Mouse (Mus musculus) liver, postnatal 0 days (tissue): Measurements from ENCODE around the gene Tbccd1. TPM values are rescaled to one million over a fixed set of nuclear protein-coding genes. Genes with fewer than 3 reads are reported as not detected.

Source experiments
- ATAC-seq: fragments of 200-750 bp; cut with Nextera tagmentation; 2 replicates; pipeline ENCODE4 v1.8.0; 2017; ENCODE audit warnings: mild to moderate bottlenecking, moderate library complexity
- DNase-seq: peaks from one replicate; pipeline ENCODE4 v3.0.0-alpha.2; 2016
- H3K27ac ChIP-seq: fragments of 300-500 bp; sonication (generic); 2 replicates; pipeline ENCODE4 v1.5.1; 2014; ENCODE audit warnings: antibody characterized with exemption, moderate library complexity, mild to moderate bottlenecking, low read depth
- H3K27me3 ChIP-seq: fragments of 300-500 bp; sonication (generic); 2 replicates; pipeline ENCODE4 v1.6.1; 2014; ENCODE audit warnings: low read length, control low read depth, mixed read lengths; ENCODE audit not compliant: insufficient read depth
- H3K36me3 ChIP-seq: fragments of 300-500 bp; sonication (generic); replicated peaks from 2 replicates; pipeline ENCODE4 v1.6.1; 2014; ENCODE audit warnings: mild to moderate bottlenecking, control low read depth, low read length, moderate library complexity, mixed read lengths; ENCODE audit not compliant: insufficient read depth
- H3K4me1 ChIP-seq: fragments of 300-500 bp; sonication (generic); 2 replicates; pipeline ENCODE4 v1.6.1; 2014; ENCODE audit warnings: antibody characterized with exemption, mild to moderate bottlenecking, control low read depth; ENCODE audit not compliant: insufficient read depth
- H3K4me2 ChIP-seq: fragments of 300-500 bp; sonication (generic); 2 replicates; pipeline ENCODE4 v1.6.1; 2014; ENCODE audit warnings: low read depth, mild to moderate bottlenecking, low read length, moderate library complexity, mixed read lengths
- H3K4me3 ChIP-seq: fragments of 300-500 bp; sonication (generic); 2 replicates; pipeline ENCODE4 v1.5.1; 2014; ENCODE audit warnings: low read depth, low read length
- H3K9ac ChIP-seq: fragments of 300-500 bp; sonication (generic); replicated peaks from 2 replicates; pipeline ENCODE4 v1.6.1; 2014; ENCODE audit warnings: mild to moderate bottlenecking, moderate library complexity
- H3K9me3 ChIP-seq: fragments of 300-500 bp; sonication (generic); 2 replicates; pipeline ENCODE4 v1.6.1; 2016; ENCODE audit warnings: mild to moderate bottlenecking, control low read depth, low read length, mixed read lengths
- CTCF ChIP-seq: sonication (generic); IDR thresholded peaks from 2 replicates; pipeline ENCODE4 v1.5.1; 2016; ENCODE audit warnings: antibody characterized with exemption, low read depth
- EP300 ChIP-seq: IDR thresholded peaks from 2 replicates; pipeline ENCODE4 v1.6.1; 2016; ENCODE audit warnings: antibody characterized with exemption, low read depth, mild to moderate bottlenecking
- WGBS: fragments of 180-500 bp; shearing (Covaris S2); extraction: QIAGEN DNeasy Blood & Tissue Kit; methylation state at CpG from one replicate; pipeline ENCODE4 v1.1.7; 2014; ENCODE audit not compliant: insufficient replicate concordance; 5-methylcytosine and 5-hydroxymethylcytosine counted together
- polyA plus RNA-seq: library from polyadenylated mRNA; unstranded; fragments of >200 nt; fragmentation: Nextera tagmentation; extraction: Ambion mirVana; gene quantifications from 2 replicates; pipeline ENCODE4 v1.2.1, GENCODE M21; 2015

The Tbccd1 gene
- polyA plus RNA-seq, 1 experiment from 2014 or later, result 14.6 TPM

- H3K36me3 ChIP-seq, result peaks cover 38% of the 10 kb centered on the region
- ATAC-seq, result no peak
- 85% methylated on average over 3 of the region's 3 CpGs for WGBS
Measured at GRCm38 (mm10) chr16:22832932-22833525, 24.4 kb downstream of the Tbccd1 start.

GRCm38 (mm10) chr16:22820731-22821130, 36.7 kb downstream of the Tbccd1 start:
- no peak for DNase-seq
- WGBS, result 72% methylated on average over 8 of the region's 8 CpGs
- Histone ChIP-seq H3K4me2 (no peak overlapping the region), H3K36me3 (peaks cover 33% of the 10 kb centered on the region), H3K27me3 (no peaks in the 10 kb centered on the region), H3K27ac (no peak overlapping the region), H3K4me1 (no peaks in the 10 kb centered on the region), H3K4me3 (no peak overlapping the region), H3K9ac (no peak overlapping the region), H3K9me3 (no peaks in the 10 kb centered on the region)
- peak; percentile 35 for TF ChIP-seq CTCF
- no peak for TF ChIP-seq EP300
- no peak for ATAC-seq

More at GRCm38 (mm10) chr16:22832932-22833525, 24.4 kb downstream of the Tbccd1 start:
- TF ChIP-seq CTCF, result no peak
- TF ChIP-seq EP300, result no peak
- Histone ChIP-seq H3K9ac (no peak overlapping the region), H3K4me3 (no peak overlapping the region), H3K27me3 (no peaks in the 10 kb centered on the region), H3K9me3 (no peaks in the 10 kb centered on the region), H3K4me2 (no peak overlapping the region), H3K4me1 (no peaks in the 10 kb centered on the region), H3K27ac (no peak overlapping the region)
- no peak for DNase-seq

- no peak within 1 kb of the TSS for H3K4me2 ChIP-seq
- ATAC-seq (no peak), DNase-seq (no peak)
- H3K4me1 ChIP-seq, result 0 out of 2 replicates have a peak, but pooled peaks cover 2% of the 10 kb centered on the region
- no peak within 1 kb of the TSS for H3K9ac ChIP-seq
- H3K27me3 ChIP-seq, result 0 out of 2 replicates have a peak, but pooled peaks cover 4% of the 10 kb centered on the region
- no peak within 1 kb of the TSS for H3K27ac ChIP-seq
- TF ChIP-seq CTCF (no peak), EP300 (no peak)
- no peaks in the 10 kb centered on the region for H3K9me3 ChIP-seq
- H3K36me3 ChIP-seq, result peaks cover 10% of the 10 kb centered on the region
- no peak within 1 kb of the TSS for H3K4me3 ChIP-seq
- WGBS, result 50% methylated on average over 2 of the region's 2 CpGs
Measured at GRCm38 (mm10) chr16:22811477-22811876, 46.0 kb downstream of the Tbccd1 start, which contains the start of gene Crygs. Gene Crygs, minus strand, starts transcription at chr16:22811577.

GRCm38 (mm10) chr16:22807468-22808070, 49.9 kb downstream of the Tbccd1 start:
- 0 out of 2 replicates have a peak, but pooled peaks cover 2% of the 10 kb centered on the region for H3K4me1 ChIP-seq
- ATAC-seq, result no peak

GRCm38 (mm10) chr16:22802786-22803185, 54.7 kb downstream of the Tbccd1 start:
- ATAC-seq (no peak), DNase-seq (no peak)
- Histone ChIP-seq H3K4me2 (no peak overlapping the region), H3K9ac (no peak overlapping the region), H3K9me3 (no peaks in the 10 kb centered on the region), H3K27me3 (0 out of 2 replicates have a peak, but pooled peaks cover 3% of the 10 kb centered on the region), H3K4me1 (0 out of 2 replicates have a peak, but pooled peaks cover 2% of the 10 kb centered on the region), H3K27ac (no peak overlapping the region), H3K36me3 (no peaks in the 10 kb centered on the region), H3K4me3 (no peak overlapping the region)
- WGBS, result 77% methylated on average over 7 of the region's 7 CpGs
- TF ChIP-seq EP300 (no peak), CTCF (no peak)

More at GRCm38 (mm10) chr16:22807468-22808070, 49.9 kb downstream of the Tbccd1 start:
- Histone ChIP-seq H3K4me2 (peak overlapping the region; percentile 55), H3K27ac (no peak overlapping the region), H3K9ac (no peak overlapping the region), H3K4me3 (no peak overlapping the region), H3K9me3 (no peaks in the 10 kb centered on the region), H3K27me3 (0 out of 2 replicates have a peak, but pooled peaks cover 4% of the 10 kb centered on the region), H3K36me3 (no peaks in the 10 kb centered on the region)
- no peak for TF ChIP-seq EP300
- TF ChIP-seq CTCF, result peak; percentile 78
- 7% methylated on average over 17 of the region's 17 CpGs for WGBS
- DNase-seq, result peak; percentile 55

GRCm38 (mm10) chr16:22800849-22801109, 56.7 kb downstream of the Tbccd1 start:
- no peaks in the 10 kb centered on the region for H3K36me3 ChIP-seq
- no peak overlapping the region for H3K4me3 ChIP-seq
- no peak for DNase-seq
- H3K4me2 ChIP-seq, result no peak overlapping the region
- no peaks in the 10 kb centered on the region for H3K27me3 ChIP-seq
- no peak overlapping the region for H3K27ac ChIP-seq
- H3K9ac ChIP-seq, result no peak overlapping the region
- 53% methylated on average over 5 of the region's 5 CpGs for WGBS
- TF ChIP-seq EP300 (no peak), CTCF (no peak)
- H3K9me3 ChIP-seq, result no peaks in the 10 kb centered on the region
- ATAC-seq, result no peak
- H3K4me1 ChIP-seq, result no peaks in the 10 kb centered on the region
